Mouse (Mus musculus): ENCODE measurements around the gene Msl2. TPM values are rescaled to one million over a fixed set of nuclear protein-coding genes. Genes with fewer than 3 reads are reported as not detected.

Gene Msl2
- polyA plus RNA-seq, 2 experiments from 2014 or later = 11.6 to 12.2 TPM

Other genes with a start within 250 kb of the Msl2 start
- gene Pccb, start 39.2 kb upstream of the Msl2 start, polyA plus RNA-seq (2017; shearing (Covaris generic)) = 1 to 10 TPM; 5.6 to 7.8 TPM
- gene Ppp2r3a, start 177.7 kb downstream of the Msl2 start, polyA plus RNA-seq (2017; shearing (Covaris generic)) = 1 to 10 TPM in 1 of 2 experiments, under 1 TPM in 1; 0.87 to 1.4 TPM

Data from activated CD4-positive, CD25-positive, alpha-beta regulatory T cell, adult 4 months (primary cell).